Mouse (Mus musculus) olfactory bulb, adult 2 months (tissue): ENCODE measurements around the gene Rpusd2.

Source experiments
- CTCF ChIP-seq: fragments of 200-500 bp; IDR thresholded peaks from 2 replicates; pipeline ENCODE4 v1.5.1; 2012; ENCODE audit warnings: low read depth, mild to moderate bottlenecking, low read length, moderate library complexity; ENCODE audit not compliant: insufficient read depth
- POLR2A ChIP-seq: fragments of 200-500 bp; IDR thresholded peaks from 2 replicates; pipeline ENCODE4 v1.6.1; 2012; ENCODE audit warnings: mild to moderate bottlenecking, low read depth, low read length, moderate library complexity; ENCODE audit not compliant: insufficient read depth

- TF ChIP-seq CTCF, result no peak
- TF ChIP-seq POLR2A, result no peak
Observed at GRCm38 (mm10) chr2:119018391-119019122, 16.0 kb upstream of the Rpusd2 start.
